In genomic region chr13:108370241-108370941, GRCm38 (mm10) we compare ENCODE assay signal across 31 mouse cellular contexts. TPM values are rescaled to one million over a fixed set of nuclear protein-coding genes. Genes with fewer than 3 reads are reported as not detected.
DNase-seq lines count a peak whose midpoint lies in the region; ATAC-seq lines count a peak whose summit lies in the region.
"Had no signal": no experiment of that assay in that cellular context is flagged by ENCODE, and none has a peak within 500 bp of the region (broad histone marks: within the 10 kb centered on the region; RNA-seq: fewer than 3 reads in every experiment).

No protein-coding gene starts in this region.

- no peaks in the 10 kb centered on the region for H3K4me1 ChIP-seq in midbrain, embryonic 11.5 days (ENCODE audit: control insufficient read depth, insufficient read depth, low read length)
- no peaks in the 10 kb centered on the region for H3K4me1 ChIP-seq in midbrain, embryonic 13.5 days (replicated peaks)
- no peaks in the 10 kb centered on the region for H3K4me1 ChIP-seq in hindbrain, embryonic 11.5 days (replicated peaks; ENCODE audit: control insufficient read depth, insufficient read depth, low read length)
- H3K4me1 ChIP-seq: embryonic facial prominence, embryonic 10.5 days; embryonic facial prominence, embryonic 13.5 days; forebrain, embryonic 12.5 days; forebrain, embryonic 15.5 days; heart, embryonic 12.5 days; heart, embryonic 15.5 days; hindbrain, embryonic 12.5 days had no signal

- no peak overlapping the region for H3K9ac ChIP-seq in midbrain, embryonic 11.5 days (ENCODE audit: low read length)
- no peak overlapping the region for H3K9ac ChIP-seq in midbrain, embryonic 13.5 days (replicated peaks)
- no peak overlapping the region for H3K9ac ChIP-seq in hindbrain, embryonic 11.5 days (ENCODE audit: low read depth, low read length)
- H3K9ac ChIP-seq: embryonic facial prominence, embryonic 13.5 days; forebrain, embryonic 12.5 days; forebrain, embryonic 15.5 days; heart, embryonic 12.5 days; heart, embryonic 15.5 days; hindbrain, embryonic 12.5 days had no signal

- H3K36me3 ChIP-seq in midbrain, embryonic 11.5 days (ENCODE audit: control insufficient read depth, insufficient read depth, low read length), result no peaks in the 10 kb centered on the region; the same call in 1 of the 2 replicates
- peaks cover 14% of the 10 kb centered on the region for H3K36me3 ChIP-seq in midbrain, embryonic 13.5 days
- H3K36me3 ChIP-seq in hindbrain, embryonic 11.5 days (ENCODE audit: control insufficient read depth, insufficient read depth, low read length), result no peaks in the 10 kb centered on the region
- H3K36me3 ChIP-seq: forebrain, embryonic 15.5 days had no signal

- H3K4me3 ChIP-seq in midbrain, embryonic 11.5 days (ENCODE audit: low read depth, low read length), result no peak overlapping the region
- H3K4me3 ChIP-seq in midbrain, embryonic 13.5 days (replicated peaks), result no peak overlapping the region
- no peak overlapping the region for H3K4me3 ChIP-seq in hindbrain, embryonic 11.5 days (ENCODE audit: low read depth, low read length)
- H3K4me3 ChIP-seq: embryonic facial prominence, embryonic 10.5 days; embryonic facial prominence, embryonic 13.5 days; erythroblast, embryonic 14.5 days; forebrain, embryonic 12.5 days; forebrain, embryonic 15.5 days; heart, embryonic 12.5 days; heart, embryonic 15.5 days; hindbrain, embryonic 12.5 days had no signal

- intact Hi-C loops in heart, postnatal 14 days (cut with DNase I), result no loop called here

- no peaks in the 10 kb centered on the region for H3K27me3 ChIP-seq in midbrain, embryonic 11.5 days (ENCODE audit: control insufficient read depth, insufficient read depth, low read length)
- H3K27me3 ChIP-seq in midbrain, embryonic 13.5 days, result no peaks in the 10 kb centered on the region
- H3K27me3 ChIP-seq in hindbrain, embryonic 11.5 days (ENCODE audit: control insufficient read depth, insufficient read depth, low read length), result no peaks in the 10 kb centered on the region
- H3K27me3 ChIP-seq: embryonic facial prominence, embryonic 13.5 days; forebrain, embryonic 12.5 days; forebrain, embryonic 15.5 days; heart, embryonic 12.5 days; heart, embryonic 15.5 days; hindbrain, embryonic 12.5 days had no signal

- no peaks in the 10 kb centered on the region for H3K9me3 ChIP-seq in midbrain, embryonic 11.5 days (ENCODE audit: control insufficient read depth, low read length)
- no peaks in the 10 kb centered on the region for H3K9me3 ChIP-seq in midbrain, embryonic 13.5 days
- no peaks in the 10 kb centered on the region for H3K9me3 ChIP-seq in hindbrain, embryonic 11.5 days (ENCODE audit: control insufficient read depth, low read length)
- H3K9me3 ChIP-seq: embryonic facial prominence, embryonic 13.5 days; forebrain, embryonic 12.5 days; forebrain, embryonic 15.5 days; heart, embryonic 12.5 days; heart, embryonic 15.5 days; hindbrain, embryonic 12.5 days had no signal

- WGBS in midbrain, embryonic 11.5 days, result 94% methylated on average over 5 of the region's 5 CpGs
- WGBS in midbrain, embryonic 13.5 days, result 97% methylated on average over 5 of the region's 5 CpGs
- 94% methylated on average over 5 of the region's 5 CpGs for WGBS in hindbrain, embryonic 11.5 days

- H3K4me2 ChIP-seq in midbrain, embryonic 11.5 days, result no peak overlapping the region
- no peak overlapping the region for H3K4me2 ChIP-seq in midbrain, embryonic 13.5 days (replicated peaks)
- no peak overlapping the region for H3K4me2 ChIP-seq in hindbrain, embryonic 11.5 days (replicated peaks; ENCODE audit: low read depth, low read length)
- H3K4me2 ChIP-seq: embryonic facial prominence, embryonic 13.5 days; forebrain, embryonic 12.5 days; forebrain, embryonic 15.5 days; heart, embryonic 12.5 days; heart, embryonic 15.5 days; hindbrain, embryonic 12.5 days had no signal

- ATAC-seq in midbrain, embryonic 11.5 days (ENCODE audit: low FRiP score), result no peak
- ATAC-seq in midbrain, embryonic 13.5 days, result no peak
- ATAC-seq in megakaryocyte-erythroid progenitor cell, adult 5-6 weeks (replicated peaks; ENCODE audit: low FRiP score, low TSS enrichment, poor library complexity, severe bottlenecking), result peak; percentile 56; the same call in 1 of the 2 replicates
- no peak for ATAC-seq in monocyte, adult 5-6 weeks (replicated peaks; ENCODE audit: insufficient number of reproducible peaks, low FRiP score, low TSS enrichment, poor library complexity, severe bottlenecking)
- ATAC-seq in hindbrain, embryonic 11.5 days (ENCODE audit: low FRiP score), result no peak
- ATAC-seq: activated CD4-positive, CD25-positive, alpha-beta regulatory T cell, adult 4 months; forebrain, embryonic 15.5 days; hindbrain, embryonic 16.5 days had no signal

- DNase-seq in heart, adult 11 months, result peak; percentile 45
- no peak for DNase-seq in heart, postnatal 14 days
- DNase-seq in midbrain, embryonic 11.5 days (ENCODE audit: low spot score, missing footprints), result peak; percentile 26
- DNase-seq in lung, postnatal 25 days (ENCODE audit: low spot score), result peak; percentile 33
- no peak for DNase-seq in hindbrain, embryonic 11.5 days (ENCODE audit: low spot score)
- DNase-seq: adrenal gland, adult 8-10 months; adrenal gland, postnatal 25 days; cerebellum, adult 11-12 months; cerebellum, adult 8-10 months; cerebellum, postnatal 10 days; cerebellum, postnatal 36 days; embryo, embryonic 11 days; gastrocnemius, postnatal 10 days; gastrocnemius, postnatal 36 days; heart, adult 18-20 months; heart, postnatal 10 days; heart, postnatal 4 days had no signal

- H3K27ac ChIP-seq in midbrain, embryonic 11.5 days (ENCODE audit: low read depth, low read length), result no peak overlapping the region
- H3K27ac ChIP-seq in midbrain, embryonic 13.5 days, result no peak overlapping the region
- H3K27ac ChIP-seq in hindbrain, embryonic 11.5 days (ENCODE audit: low read depth, low read length), result no peak overlapping the region
- H3K27ac ChIP-seq: embryonic facial prominence, embryonic 10.5 days; embryonic facial prominence, embryonic 13.5 days; forebrain, embryonic 12.5 days; forebrain, embryonic 15.5 days; heart, embryonic 15.5 days; hindbrain, embryonic 12.5 days had no signal

RNA-seq across cellular contexts. Expression of gene Depdc1b, which starts 54.3 kb away (rescaled TPM):
- 1 to 10 TPM in 1 of 2 experiments, under 1 TPM in 1; 0.88 to 2.1 TPM for total RNA-seq in heart, postnatal 14 days (2021)
- polyA plus RNA-seq in midbrain, embryonic 11.5 days (2014; fragmentation: Nextera tagmentation; extraction: Ambion mirVana), result 16.8 and 17.3 TPM in 2 replicates
- 5.7 TPM in 2 replicates for polyA plus RNA-seq in midbrain, embryonic 13.5 days (2015; fragmentation: Nextera tagmentation; extraction: Ambion mirVana)
- total RNA-seq in megakaryocyte-erythroid progenitor cell, adult 5-6 weeks (2014; fragmentation: Nextera tagmentation), result 3.9 and 12.0 TPM in 2 replicates
- total RNA-seq in megakaryocyte-erythroid progenitor cell, adult 5-6 weeks (2017), result 9.8 and 11.2 TPM in 2 replicates
- 0.11 to 8.3 TPM (median 7.0 TPM) in 3 replicates for total RNA-seq in monocyte, adult 5-6 weeks (2017)
- polyA plus RNA-seq in hindbrain, embryonic 11.5 days (2014; fragmentation: Nextera tagmentation; extraction: Ambion mirVana), result 14.0 and 17.0 TPM in 2 replicates
- total RNA-seq: gastrocnemius, adult 18-20 months had no signal

Comparison
In these comparisons a context has a peak if more than half of its experiments do, and no peak if none do; other contexts are left out.
1. DNase-seq: peak in heart, adult 11 months (single experiment), midbrain, embryonic 11.5 days (single experiment) and lung, postnatal 25 days (single experiment); none in heart, postnatal 14 days (0 of 2) and hindbrain, embryonic 11.5 days (single experiment).